Mouse (Mus musculus) cerebellum, postnatal 25 days (tissue): ENCODE measurements around the gene Sh2d7.

Experiments
- DNase-seq, 2 experiments: peaks; one replicate each; pipeline ENCODE4 v3.0.0; 2021; ENCODE audit warnings: mixed read lengths in 2 of 2

Gene Sh2d7

DNA sequence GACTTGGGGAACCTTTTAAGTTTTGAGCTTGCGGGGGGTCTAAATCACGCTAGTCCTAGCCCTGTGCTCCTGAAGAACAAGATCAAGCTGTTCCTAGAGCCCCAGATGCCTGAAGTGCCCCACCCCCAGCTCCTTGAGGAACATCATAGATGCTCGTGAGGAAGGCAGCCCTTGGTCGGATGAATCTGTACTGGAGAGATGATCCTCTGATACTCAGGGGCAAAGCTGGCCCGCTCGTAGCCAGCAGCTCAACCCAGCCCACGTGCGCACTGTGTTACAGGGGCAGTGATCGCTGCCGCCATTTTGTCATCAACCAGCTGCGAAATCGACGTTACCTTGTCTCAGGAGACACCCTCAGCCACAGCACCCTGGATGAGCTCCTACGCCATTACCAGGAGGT lies at the start of gene Sh2d7:
TSS of gene Sh2d7 (plus strand) at position 301 of the 400 bp plus-strand sequence.
- DNase-seq = no peak

DNA sequence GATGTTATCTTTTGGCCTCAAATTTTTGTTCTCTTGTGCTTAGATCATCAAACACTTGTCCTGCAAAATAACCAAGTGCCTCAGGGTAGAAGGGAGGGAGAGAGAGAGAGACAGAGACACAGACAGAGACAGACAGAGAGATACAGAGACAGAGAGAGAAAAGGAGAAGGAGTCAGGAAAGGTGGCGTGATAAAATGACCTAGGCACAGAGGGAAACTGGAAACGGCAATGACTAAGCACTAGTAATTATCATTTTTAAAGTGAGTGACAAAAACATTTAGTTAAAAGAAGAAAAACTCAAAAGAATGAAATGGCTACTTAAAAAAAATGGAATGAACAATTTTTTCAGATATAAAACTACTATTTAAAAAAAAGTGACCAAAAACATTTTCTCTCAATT lies 49.2 kb upstream of the Sh2d7 start:
- DNase-seq = no peak

DNA sequence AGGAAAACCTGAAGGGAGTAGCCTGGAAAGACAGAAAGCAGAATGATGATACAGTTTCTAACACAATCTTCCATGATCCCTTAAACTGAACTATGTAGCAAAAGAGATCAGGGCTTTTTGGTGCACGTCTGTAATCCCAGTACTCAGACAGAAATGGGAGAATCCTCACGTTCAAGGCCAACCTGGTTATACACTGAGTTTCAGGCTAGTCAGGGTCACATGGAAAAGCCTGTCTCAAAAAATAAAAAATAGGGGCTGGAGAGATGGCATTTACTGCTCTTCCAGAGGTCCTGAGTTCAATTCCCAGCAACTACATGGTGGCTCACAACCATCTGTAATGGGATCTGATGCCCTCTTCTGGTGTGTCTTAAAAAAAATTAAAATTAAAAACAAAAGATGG lies 48.4 kb upstream of the Sh2d7 start:
- DNase-seq = no peak

DNA sequence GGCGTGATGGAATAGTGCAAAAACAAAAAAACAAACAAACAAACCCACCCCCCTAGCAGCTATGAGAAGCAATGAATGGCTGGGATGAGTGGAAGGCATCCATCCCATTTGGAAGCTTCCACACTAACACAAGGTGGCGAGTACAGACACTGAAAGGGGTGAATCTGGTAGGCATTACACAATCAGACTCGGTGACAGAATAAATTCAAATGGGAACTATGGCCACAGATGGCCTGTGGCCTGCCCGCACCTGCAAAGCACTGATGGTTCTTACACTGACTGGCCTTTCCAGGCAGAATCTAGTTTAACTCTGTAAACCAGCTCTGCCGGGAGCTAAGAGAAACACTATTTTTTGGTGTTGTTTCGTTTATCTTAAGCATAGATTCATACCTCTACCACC lies 39.5 kb upstream of the Sh2d7 start:
- peak; percentile 46 to 55 for DNase-seq

DNA sequence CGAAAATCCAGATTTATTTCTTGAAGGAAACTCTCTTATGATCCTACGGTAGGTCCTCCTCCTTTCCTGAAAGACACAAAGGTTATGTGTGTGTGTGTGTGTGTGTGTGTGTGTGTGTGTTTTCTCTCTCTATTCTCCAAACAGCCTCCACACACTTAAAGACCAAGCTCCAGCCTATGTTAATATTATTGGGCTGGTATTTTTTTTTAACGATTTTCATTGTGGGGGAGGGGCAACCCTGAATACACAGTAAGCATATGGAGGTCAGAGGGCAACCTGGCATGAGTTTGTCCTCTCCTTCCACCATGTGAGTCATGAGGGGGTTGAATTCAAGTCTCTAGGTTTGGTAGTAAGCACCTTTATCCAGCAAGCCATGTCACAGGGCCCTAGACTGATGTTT lies 39.0 kb upstream of the Sh2d7 start:
- DNase-seq = no peak

DNA sequence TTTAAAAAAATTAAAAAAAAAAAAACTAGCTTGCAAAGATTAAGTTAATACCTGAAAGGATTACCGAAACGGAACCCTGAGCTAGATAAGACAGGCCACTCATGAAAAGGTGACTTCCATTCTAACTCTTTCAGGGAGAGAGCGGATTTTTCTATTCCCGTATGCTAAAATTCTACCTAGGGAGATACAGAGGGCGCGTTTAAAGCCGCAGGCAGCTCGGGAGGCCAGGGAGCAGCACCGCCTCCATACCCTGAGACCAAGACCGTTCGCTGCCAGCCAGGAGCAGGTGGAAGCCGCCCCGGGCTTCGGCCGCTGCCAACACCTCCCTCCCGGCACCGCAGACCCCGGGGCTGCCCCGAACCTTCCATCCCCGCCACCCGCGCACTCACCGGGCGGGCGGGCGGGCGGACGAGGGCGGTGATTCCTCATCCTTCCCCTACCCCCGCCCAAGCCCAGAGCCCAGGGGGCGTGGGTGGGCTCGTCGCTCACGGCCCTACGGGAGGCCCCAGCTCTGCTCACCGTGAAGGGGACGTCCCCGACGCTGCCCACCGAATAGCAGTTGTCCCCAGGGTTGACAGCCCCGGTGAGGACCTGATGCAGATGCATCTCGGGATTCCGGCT lies 37.8 kb upstream of the Sh2d7 start:
- DNase-seq = peak; percentile 82 to 83

DNA sequence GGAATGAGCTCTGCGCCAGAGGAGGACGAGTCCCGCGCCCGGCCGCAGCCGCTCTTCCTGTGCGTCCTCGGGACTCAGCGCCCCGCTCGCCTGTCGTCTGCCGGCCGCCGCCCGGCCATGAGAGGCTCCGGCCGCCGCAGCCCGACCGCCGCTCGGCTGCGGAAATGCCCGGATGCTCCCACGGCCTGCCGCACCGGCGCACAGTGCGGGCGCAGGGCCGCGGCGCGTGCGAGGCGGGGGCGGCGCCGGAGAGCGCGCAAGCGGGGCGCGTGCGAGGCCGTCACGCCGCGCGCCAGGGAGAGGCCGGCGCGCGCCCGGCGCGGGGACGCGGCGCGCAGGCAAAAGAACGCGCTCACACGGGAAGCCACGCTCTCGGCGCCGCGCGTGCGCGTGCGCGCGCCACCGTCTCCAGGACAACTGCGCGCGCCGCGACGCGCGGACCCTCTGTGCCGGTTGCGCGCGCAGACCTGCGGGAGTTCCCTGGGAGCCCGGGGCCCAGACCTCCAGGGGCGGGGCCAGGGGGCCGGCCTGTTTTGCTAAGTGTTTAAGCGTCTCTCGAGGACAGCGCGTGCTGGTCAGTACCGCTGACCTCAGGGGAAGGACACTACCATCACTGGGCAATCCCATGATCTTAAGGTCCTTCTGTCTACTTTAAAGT lies 37.2 kb upstream of the Sh2d7 start, which contains the start of gene Dmxl2:
TSS of gene Dmxl2 (minus strand) at position 174 of the 658 bp plus-strand sequence.
- peak; percentile 93 to 97 for DNase-seq

DNA sequence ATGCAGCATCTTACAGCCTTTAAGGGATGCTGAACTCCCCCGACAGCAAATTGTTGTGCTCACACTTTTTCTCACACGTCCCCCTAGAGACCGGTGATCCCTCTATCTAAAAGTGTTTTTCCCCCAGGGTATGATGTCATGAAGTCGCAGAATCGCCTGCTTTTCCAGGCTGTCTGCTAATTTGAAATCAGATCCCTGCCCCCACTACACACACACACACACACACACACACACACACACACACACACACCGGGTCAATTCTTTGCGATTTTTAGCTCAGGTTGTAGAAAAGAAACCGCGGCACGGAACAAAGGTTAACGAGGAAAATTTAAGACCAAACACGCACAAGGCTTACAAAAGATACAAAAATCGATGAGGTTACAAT lies 36.7 kb upstream of the Sh2d7 start:
- DNase-seq = peak in 1 of 2 experiments; percentile 57

DNA sequence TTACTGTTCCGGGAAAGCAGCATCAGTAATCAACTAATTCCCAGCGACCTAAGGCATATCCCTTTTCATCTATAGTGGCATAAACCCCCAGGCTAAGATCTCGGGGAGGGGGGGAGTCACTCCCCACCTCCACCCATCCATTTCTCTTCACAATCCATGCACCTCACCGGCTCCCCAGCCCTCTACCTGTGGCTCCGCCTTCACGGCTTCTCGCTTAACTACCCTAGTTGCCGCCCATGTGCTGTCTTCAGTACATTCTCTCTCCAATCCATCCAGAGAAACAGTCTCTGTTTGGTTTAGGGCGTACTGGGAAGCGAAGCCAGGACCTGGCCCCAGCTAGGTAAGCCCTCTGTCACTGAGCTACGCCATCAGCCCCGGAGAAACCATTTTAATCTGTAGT lies 35.9 kb upstream of the Sh2d7 start:
- DNase-seq = peak; percentile 39 to 57

DNA sequence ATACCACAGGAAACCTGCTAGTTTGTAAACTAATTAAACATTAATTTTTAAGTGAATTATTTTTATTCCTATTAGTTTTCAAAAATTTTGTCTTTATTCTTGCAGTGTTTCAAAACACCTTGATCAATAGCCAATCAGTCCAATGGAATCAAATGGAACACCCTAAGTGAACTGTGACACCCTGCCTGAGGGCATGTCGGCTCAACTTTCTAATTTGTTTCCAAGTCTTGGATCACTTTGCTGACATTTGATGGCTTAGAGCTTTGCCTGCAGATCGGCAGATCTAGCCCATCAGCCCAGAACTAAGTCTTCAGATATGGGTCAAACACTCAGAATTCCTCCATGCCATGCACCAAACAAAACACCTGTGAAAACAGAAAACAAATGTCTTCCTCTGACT lies 22.8 kb upstream of the Sh2d7 start:
- no peak for DNase-seq

DNA sequence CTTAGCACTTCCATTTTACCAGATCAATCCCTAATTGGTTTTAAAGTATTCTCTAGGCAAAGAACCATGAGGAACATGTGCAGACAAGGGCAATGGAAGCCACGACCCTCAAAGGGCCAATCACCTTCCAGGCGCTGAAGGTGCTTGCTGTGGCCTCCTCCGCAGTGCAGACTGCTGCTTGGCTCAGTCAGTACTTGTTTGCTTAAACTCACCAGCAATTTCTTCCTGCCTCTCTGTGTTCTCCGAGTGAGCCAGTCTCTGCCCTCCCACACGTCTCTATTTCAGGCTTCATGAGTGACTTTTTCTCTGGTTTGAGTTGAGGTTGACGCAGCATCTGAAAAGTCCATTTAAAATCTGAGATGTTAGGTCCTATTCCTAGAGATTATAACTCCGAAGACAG lies 19.9 kb upstream of the Sh2d7 start:
- no peak for DNase-seq

DNA sequence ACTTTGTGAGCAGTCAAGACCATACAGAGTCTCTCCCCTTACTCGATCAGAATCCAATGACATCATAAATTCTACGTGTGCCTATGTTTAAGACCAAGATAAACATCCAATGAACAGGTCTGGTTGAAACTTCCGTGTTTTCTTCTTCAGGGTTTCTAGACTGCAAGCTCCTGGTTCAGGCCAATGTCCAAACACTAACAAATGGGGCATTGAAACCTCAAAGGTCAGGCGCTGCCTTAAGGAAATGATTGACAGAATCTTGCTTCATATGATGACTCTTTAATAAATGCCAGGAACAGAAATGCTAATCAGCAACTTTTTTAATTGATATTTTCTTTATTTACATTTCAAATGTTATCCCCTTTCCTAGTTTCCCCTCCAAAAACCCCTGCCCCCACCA lies 18.5 kb upstream of the Sh2d7 start:
- DNase-seq = no peak

DNA sequence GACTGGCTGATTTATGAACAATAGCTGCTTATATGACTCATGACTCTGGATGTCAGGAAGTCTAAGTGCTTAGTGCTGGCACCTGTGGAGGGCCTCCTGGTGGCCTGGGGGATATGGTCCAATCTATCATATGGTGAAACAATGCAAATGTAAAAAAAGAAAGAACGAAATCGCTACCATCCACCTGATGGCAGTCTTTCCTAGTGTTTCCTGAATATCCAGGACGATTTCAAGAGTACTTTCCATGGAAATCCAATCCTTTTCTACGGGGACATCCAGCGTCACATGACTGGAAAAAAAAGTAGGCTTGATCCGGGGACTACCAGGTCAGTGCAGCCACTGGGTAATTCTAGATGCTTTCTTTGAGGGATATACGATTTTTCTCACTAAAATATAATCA lies 11.1 kb upstream of the Sh2d7 start:
- DNase-seq = peak in 1 of 2 experiments; percentile 26

DNA sequence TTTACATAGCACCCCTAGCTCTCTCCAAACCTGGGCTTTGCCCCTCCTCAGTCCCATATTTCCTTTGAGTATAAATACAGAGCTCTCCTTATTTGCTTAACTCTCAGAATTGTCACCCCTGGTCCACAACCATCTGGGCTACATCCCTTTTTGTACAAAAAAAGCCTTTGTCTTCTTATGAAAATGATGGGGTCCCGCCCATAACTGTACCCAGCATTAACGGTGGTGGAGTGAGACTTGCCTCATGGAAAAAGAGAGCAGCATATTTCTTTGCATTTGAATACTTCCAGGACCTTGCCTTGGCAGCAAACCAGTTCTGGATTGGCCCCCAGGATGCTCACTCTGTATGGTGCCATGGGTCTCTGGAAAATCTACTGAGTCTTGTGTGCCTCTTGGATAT lies 8.8 kb upstream of the Sh2d7 start:
- no peak for DNase-seq

DNA sequence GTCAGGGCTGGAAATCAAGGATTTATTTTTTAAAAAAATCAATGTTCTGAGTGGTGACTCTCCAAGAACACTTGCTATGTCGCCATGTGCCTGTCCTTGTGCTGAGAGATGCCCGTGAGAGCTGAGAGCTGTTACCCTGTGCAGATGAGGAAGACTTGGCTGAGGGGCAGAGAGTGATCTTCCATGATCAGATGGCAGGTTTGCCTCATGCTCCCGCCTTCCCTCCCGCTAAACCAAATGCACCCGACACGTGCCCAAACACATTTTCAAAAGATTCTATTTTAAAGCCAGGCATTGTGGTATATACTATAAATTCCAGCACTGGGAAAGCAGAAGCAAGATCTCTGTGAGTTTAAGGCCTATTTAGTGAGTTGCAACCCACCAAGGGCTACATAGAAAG lies 7.9 kb upstream of the Sh2d7 start:
- no peak for DNase-seq

DNA sequence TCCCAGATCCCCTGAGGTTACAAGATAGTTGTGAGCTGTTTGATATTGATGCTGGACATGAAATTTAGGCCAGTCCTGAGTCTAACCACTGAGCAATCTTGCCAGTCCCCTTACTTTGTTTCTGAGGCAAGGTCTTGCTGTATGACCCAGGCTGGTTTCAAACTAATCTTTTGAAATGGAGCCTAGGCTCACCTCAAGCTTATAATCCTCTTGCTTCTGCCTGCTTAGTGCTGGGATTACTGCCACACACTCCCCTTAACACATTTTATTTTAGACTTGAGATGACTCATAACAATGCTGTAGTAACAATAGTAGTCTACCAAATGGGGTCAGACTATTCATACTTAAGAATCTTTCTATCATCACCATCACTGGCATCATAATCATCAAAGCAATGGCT lies 7.4 kb upstream of the Sh2d7 start:
- no peak for DNase-seq

DNA sequence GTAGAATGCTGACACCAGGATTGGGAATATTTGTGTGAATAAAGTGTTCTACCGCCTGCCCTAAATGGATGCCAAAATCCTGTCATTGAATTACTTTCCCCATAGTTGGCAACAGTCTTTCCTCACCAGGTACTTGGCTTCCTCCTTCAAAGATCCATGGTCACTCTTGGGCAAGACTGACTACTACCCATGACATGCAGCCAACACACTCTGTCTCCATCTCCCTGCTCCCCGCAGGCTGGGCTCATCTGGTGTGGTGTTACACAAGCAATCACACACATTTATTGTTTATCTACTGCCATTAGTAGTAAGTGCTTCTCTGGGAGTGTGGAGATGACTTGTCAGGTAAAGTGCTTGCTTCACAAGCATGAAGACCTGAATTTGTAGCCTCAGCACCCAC lies 5.9 kb upstream of the Sh2d7 start:
- peak; percentile 44 to 47 for DNase-seq

DNA sequence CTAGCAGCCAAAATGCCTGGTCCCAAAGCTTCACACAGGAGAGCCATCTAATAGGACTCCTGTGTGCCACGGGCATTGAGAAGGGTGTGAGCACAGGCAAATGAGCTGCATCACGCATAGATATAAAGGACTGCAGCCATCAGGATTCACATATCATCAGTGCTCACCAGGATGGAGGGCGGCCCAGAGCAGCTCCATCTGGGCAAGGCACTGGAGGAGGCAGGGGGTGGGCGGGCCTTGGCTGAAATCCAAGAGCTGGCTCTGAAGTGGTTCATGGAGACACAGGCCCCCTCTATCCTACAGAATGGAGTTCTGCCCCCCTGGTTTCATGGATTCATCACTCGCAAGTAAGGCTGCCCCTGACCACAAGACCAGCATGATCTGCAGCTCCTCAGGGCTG lies 4.8 kb upstream of the Sh2d7 start:
- DNase-seq = peak; percentile 68 to 79

DNA sequence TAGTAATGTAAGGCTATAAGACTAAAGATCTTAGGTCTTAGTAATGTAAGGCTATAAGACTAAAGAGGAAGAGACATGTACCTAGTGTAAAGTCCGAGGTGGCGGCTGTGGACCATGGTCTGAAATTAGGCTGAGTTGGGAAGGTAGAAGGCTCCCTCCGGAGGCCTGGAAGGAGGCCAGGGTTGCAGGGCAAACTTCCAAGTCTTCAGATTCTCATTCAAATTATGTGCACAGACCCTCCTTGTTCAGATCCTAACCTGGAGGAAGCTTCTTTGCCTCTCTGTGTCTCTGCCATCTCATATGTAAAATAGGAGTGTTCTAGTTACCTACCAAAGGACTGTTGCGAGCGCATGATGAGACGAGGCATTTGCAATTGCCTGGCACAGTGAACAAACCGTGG lies 2.5 kb upstream of the Sh2d7 start:
- peak; percentile 46 to 64 for DNase-seq

DNA sequence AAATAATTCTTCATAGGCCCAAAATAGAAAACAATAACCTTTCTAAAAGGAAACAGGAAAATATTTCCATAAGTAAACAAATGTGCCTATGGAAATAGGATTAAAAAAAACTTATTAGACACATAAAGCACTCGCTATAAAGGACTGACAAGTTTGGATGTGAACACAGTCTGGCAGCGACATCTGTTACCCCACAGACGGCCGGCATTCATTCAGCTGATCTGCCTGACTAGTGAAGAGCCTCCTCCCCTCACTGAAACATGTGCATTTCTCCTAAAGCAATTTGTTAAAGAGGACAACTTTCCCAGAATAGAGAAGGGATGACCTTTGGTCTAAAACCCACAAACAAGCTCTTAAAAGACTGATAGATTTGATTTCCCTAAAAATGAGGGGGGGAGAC lies 1.8 kb upstream of the Sh2d7 start:
- DNase-seq = no peak

DNA sequence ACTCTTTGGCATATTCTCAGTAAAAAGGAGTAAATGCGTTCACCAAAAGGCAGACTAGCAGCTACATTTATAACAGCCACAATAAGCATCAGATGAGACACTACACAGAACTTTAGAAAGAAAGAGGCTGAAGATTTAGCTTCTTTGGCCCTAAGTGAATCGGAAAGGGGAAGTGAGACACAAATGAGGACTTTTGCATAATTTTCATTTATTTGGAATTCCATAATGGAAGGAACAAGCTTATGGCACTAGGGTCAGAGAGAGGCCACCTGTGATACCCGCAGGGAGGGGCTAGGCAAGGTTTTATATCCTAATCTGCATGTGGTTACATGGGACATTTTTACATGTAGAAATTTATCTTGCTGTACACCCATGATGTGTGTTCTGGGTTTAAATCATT lies 1.3 kb upstream of the Sh2d7 start:
- DNase-seq = no peak

DNA sequence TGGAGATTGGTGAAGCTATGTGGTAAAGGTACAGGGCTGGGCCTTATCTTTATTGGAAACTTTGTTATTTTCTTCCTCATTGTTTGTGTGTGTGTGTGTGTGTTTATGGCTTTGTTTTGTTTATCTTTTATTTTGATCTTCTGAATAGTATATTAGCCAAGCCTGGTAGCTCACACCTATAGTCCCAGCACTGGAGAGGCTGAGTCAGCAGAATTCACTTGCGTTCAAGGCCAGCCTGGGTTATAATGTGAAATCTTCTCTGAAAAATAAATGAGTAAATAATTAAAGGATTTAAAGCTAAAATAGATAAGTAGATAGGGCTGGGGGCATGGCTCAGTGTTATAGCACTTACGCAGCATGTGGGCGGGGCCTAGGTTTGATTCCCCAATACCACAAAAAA lies 540 bp upstream of the Sh2d7 start:
- no peak for DNase-seq

DNA sequence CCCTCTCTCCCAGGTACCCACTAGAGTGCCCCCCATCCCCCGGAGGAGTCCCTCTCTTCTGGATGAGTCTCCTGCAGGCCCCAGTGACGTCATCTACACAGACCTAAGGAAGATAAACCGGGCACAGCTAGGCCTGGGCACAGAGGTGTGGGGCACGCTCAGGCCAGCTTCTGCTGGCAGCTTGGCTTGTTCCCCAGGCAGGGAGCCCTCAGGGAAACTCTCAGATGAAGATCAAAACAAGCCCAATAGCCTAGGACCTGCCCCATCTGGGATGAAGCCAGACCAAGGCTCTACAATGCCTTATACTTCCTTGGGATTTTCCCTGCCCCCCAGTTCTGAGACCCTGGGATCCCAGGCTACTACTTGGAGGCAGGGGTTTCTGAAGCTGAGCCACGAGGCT lies 2.0 kb downstream of the Sh2d7 start:
- no peak for DNase-seq

DNA sequence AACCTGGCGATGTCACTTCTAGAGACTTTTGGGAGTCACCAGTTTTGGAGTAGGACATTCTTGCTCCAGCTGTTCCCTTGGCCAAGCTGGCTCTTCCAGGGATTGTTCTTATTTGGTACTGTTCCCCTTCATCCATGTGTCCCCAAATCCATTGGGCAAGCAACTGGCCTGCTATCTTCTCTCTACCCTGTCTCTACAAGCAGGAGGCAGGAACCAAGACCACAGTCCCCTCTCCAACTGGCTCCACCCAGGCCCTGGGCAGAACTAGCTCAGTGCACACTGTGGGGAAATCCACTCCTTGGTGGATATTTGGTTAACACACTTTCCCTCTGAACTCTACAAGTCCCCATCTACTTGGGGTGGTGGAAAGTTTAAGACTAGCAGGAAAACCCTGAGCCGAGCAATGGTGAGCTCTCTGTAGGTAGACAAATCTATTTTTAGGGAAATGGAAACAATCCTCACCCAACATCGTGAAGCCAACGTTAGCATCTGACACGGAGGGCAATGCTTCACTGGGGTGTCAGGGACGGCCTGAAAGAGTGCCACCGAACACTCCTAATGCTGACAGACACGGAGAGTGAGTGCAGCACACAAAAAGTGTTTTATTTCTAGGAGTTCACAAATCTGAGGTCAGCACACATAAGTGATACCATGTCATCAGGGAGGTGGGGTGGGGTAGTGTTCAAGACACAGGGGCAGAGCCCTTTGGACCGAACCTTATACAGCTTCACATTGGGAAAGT lies 5.6 kb downstream of the Sh2d7 start:
- no peak for DNase-seq
